Mouse (Mus musculus) retina, embryonic 14.5 days (tissue): ENCODE measurements at regions not wholly inside any gene's neighbourhood (a gene's known extent, or its start where the extent isn't known, plus 50 kb on each side); places are given as distances from the start of the nearest gene placed in this dataset.

Experiments
- DNase-seq: peaks from one replicate; pipeline ENCODE4 v3.0.0-alpha.2; 2015; ENCODE audit warnings: low spot score

- DNase-seq: no peak
Observed at GRCm38 (mm10) chr2:161340291-161340690, 231.4 kb upstream of the Chd6 start.

- peak; percentile 66 for DNase-seq
Observed at GRCm38 (mm10) chr2:161339327-161340001, 230.6 kb upstream of the Chd6 start.

- DNase-seq: peak; percentile 66
Observed at GRCm38 (mm10) chr2:161338953-161339326, 230.1 kb upstream of the Chd6 start.

GRCm38 (mm10) chr2:161332653-161333052 is 223.8 kb upstream of the Chd6 start:
- peak; percentile 29 for DNase-seq

GRCm38 (mm10) chr2:161331850-161332365 is 223.0 kb upstream of the Chd6 start:
- no peak for DNase-seq

- no peak for DNase-seq
Observed at GRCm38 (mm10) chr2:161302796-161303195, 193.9 kb upstream of the Chd6 start.

- no peak for DNase-seq
Observed at GRCm38 (mm10) chr2:161268861-161269413, 160.1 kb upstream of the Chd6 start.

- peak; percentile 32 for DNase-seq
Observed at GRCm38 (mm10) chr2:161266476-161266875, 157.6 kb upstream of the Chd6 start.

- peak; percentile 77 for DNase-seq
Observed at GRCm38 (mm10) chr2:161265211-161265610, 156.3 kb upstream of the Chd6 start.

GRCm38 (mm10) chr2:161252761-161253160 is 143.9 kb upstream of the Chd6 start:
- no peak for DNase-seq

- no peak for DNase-seq
Observed at GRCm38 (mm10) chr2:161241665-161242064, 132.8 kb upstream of the Chd6 start.

GRCm38 (mm10) chr2:161237280-161237819 is 128.5 kb upstream of the Chd6 start:
- DNase-seq: peak; percentile 6

- DNase-seq: no peak
Observed at GRCm38 (mm10) chr2:161233155-161233741, 124.4 kb upstream of the Chd6 start.

GRCm38 (mm10) chr2:161231405-161231804 is 122.5 kb upstream of the Chd6 start:
- no peak for DNase-seq

GRCm38 (mm10) chr2:161215736-161216135 is 106.9 kb upstream of the Chd6 start:
- DNase-seq: peak; percentile 2

GRCm38 (mm10) chr2:161214681-161215458 is 106.0 kb upstream of the Chd6 start:
- DNase-seq: peak; percentile 96

- no peak for DNase-seq
Observed at GRCm38 (mm10) chr2:161212322-161212882, 103.5 kb upstream of the Chd6 start.

- DNase-seq: peak; percentile 5
Observed at GRCm38 (mm10) chr2:161196713-161197372, 88.0 kb upstream of the Chd6 start.

- no peak for DNase-seq
Observed at GRCm38 (mm10) chr2:161187516-161187915, 78.6 kb upstream of the Chd6 start.

- peak; percentile 51 for DNase-seq
Observed at GRCm38 (mm10) chr2:161185122-161185521, 76.2 kb upstream of the Chd6 start.

- peak; percentile 82 for DNase-seq
Observed at GRCm38 (mm10) chr2:161177355-161178021, 68.6 kb upstream of the Chd6 start.
